Mouse (Mus musculus) hindbrain, embryonic 10.5 days (tissue): ENCODE data around the gene Btrc. TPM values are rescaled to one million over a fixed set of nuclear protein-coding genes. Genes with fewer than 3 reads are reported as not detected.
"Not testable (repeated sequence)": the region's sequence is repeated elsewhere in the genome, so short reads cannot be mapped to it uniquely, and the experiment has no call there.

Experiments used
- DNase-seq: peaks from one replicate; pipeline ENCODE4 v3.0.0-alpha.2; 2017; ENCODE audit warnings: low spot score
- H3K27ac ChIP-seq: fragments of 300-500 bp; sonication (generic); 2 replicates; pipeline ENCODE4 v1.5.1; 2016; ENCODE audit warnings: mild to moderate bottlenecking, moderate library complexity
- H3K27me3 ChIP-seq: fragments of 300-500 bp; sonication (generic); 2 replicates; pipeline ENCODE4 v1.6.1; 2016; ENCODE audit warnings: mild to moderate bottlenecking; ENCODE audit not compliant: poor library complexity, insufficient read depth, severe bottlenecking
- H3K36me3 ChIP-seq: fragments of 300-500 bp; sonication (generic); 2 replicates; pipeline ENCODE4 v1.6.1; 2016; ENCODE audit warnings: mild to moderate bottlenecking, moderate library complexity
- H3K4me1 ChIP-seq: fragments of 300-500 bp; sonication (generic); replicated peaks from 2 replicates; pipeline ENCODE4 v1.6.1; 2016; ENCODE audit warnings: mild to moderate bottlenecking
- H3K4me3 ChIP-seq: fragments of 300-500 bp; sonication (generic); 2 replicates; pipeline ENCODE4 v1.5.1; 2016; ENCODE audit warnings: mild to moderate bottlenecking, moderate library complexity
- H3K9me3 ChIP-seq: fragments of 300-500 bp; sonication (generic); 2 replicates; pipeline ENCODE4 v1.6.1; 2016; ENCODE audit warnings: mild to moderate bottlenecking, moderate library complexity
- WGBS: fragments of 180-500 bp; shearing (Covaris S2); methylation state at CpG from one replicate; pipeline ENCODE4 v1.1.7; 2016; 5-methylcytosine and 5-hydroxymethylcytosine counted together
- polyA plus RNA-seq: library from polyadenylated mRNA; unstranded; fragments of >200 nt; fragmentation: Nextera tagmentation; extraction: Ambion mirVana; gene quantifications from 2 replicates; pipeline ENCODE4 v1.2.1, GENCODE M21; 2016

The Btrc gene
- polyA plus RNA-seq, 1 experiment from 2014 or later, result 48.1 TPM

DNA sequence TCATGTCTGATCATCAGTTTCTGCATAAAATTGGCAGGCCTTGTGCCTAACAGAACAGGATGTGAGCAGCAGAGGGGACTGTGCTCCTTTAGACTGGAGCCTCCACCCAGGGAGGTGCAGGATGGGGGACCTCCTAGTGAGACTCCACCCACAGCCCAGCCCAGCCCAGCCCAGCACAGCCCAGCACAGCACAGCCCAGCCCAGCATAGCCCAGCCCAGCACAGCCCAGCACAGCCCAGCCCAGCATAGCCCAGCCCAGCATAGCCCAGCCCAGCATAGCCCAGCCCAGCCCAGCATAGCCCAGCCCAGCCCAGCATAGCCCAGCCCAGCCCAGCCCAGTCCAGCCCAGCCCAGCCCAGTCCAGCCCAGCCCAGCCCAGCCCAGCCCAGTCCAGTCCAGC is 184.7 kb downstream of the Btrc start:
- Histone ChIP-seq H3K27me3 (peaks cover 75% of the 10 kb centered on the region), H3K36me3 (peaks cover 14% of the 10 kb centered on the region), H3K4me3 (0 out of 2 replicates have a peak overlapping the region, but pooled peaks have one; percentile 11), H3K4me1 (peaks cover 32% of the 10 kb centered on the region)
- H3K27ac ChIP-seq, H3K9me3 ChIP-seq, DNase-seq: not testable (repeated sequence)

DNA sequence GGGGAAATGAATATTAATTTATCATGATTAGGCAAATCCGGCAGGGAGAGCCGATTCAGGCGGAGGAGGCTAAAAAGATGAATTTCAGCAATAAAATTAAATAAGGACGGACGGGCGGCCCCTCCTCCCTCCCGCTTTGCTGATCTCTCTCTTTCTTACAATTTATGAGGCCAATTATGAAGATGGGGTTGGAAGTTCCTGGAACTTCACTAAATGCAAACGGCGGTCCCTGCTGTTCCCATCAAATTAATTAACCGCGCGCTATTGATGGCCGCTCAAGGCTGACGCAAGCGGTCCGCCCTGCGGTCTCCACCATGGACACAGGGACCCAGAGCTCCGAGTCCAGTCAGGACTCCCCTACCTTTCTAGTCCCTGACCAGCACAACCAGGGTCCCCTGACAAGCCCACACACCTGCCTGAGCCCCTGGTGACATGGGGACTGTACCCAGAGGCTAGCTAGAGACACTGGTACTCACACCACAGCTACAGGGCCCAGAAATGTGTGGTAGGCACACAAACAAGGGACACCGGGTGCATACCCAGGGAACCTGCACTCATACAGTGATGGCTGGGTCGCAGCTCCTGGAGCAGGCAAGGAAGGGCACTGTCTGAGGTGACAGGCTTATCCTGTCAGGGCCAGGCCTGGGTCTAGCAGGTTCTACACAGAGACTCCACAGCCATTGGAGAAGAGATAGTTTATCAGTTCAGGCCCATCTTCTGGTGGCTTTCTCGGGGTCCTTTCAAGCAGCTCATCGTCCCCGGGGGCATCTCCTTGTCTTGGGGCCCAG is 185.8 kb downstream of the Btrc start:
- H3K4me1 ChIP-seq, result peaks cover 24% of the 10 kb centered on the region
- no peak overlapping the region for H3K4me3 ChIP-seq
- H3K9me3 ChIP-seq, result no peaks in the 10 kb centered on the region
- peaks cover 25% of the 10 kb centered on the region for H3K36me3 ChIP-seq
- no peak overlapping the region for H3K27ac ChIP-seq
- no peak for DNase-seq
- 80% methylated on average over 23 of the region's 23 CpGs for WGBS
- peaks cover 63% of the 10 kb centered on the region for H3K27me3 ChIP-seq

GRCm38 (mm10) chr19:45549948-45550347 is 186.4 kb downstream of the Btrc start:
- Histone ChIP-seq H3K27ac (no peak overlapping the region), H3K4me1 (peaks cover 18% of the 10 kb centered on the region), H3K9me3 (no peaks in the 10 kb centered on the region), H3K27me3 (peaks cover 57% of the 10 kb centered on the region), H3K4me3 (no peak overlapping the region), H3K36me3 (peaks cover 31% of the 10 kb centered on the region)
- no peak for DNase-seq
- 82% methylated on average over 4 of the region's 4 CpGs for WGBS

DNA sequence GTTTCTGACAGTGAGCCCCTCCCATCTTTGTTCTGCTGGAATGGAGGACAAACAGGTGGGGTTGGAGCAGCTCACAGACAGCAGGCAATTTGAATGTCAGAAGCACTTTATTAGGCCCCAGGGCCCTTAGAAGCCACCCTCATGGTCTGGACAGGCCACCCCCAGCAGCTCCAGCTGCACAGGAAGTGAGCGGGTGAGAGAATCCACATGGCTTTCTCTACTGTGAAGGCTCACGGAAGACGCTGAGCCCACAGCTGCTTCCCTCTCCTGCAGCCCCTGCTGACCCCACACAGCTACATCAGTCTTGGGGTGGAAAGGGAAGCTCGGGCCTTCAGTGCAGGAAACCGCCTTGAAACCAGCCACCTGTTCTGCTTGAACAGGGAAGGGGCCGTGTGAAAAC is 188.7 kb downstream of the Btrc start:
- DNase-seq, result no peak
- Histone ChIP-seq H3K27ac (no peak overlapping the region), H3K4me1 (peaks cover 13% of the 10 kb centered on the region), H3K4me3 (no peak overlapping the region), H3K27me3 (peaks cover 35% of the 10 kb centered on the region), H3K9me3 (no peaks in the 10 kb centered on the region), H3K36me3 (peaks cover 54% of the 10 kb centered on the region)
- WGBS, result 85% methylated on average over 6 of the region's 6 CpGs

- H3K36me3 ChIP-seq, result peaks cover 62% of the 10 kb centered on the region
- no peak overlapping the region for H3K4me3 ChIP-seq
- H3K27ac ChIP-seq, result no peak overlapping the region
- peaks cover 15% of the 10 kb centered on the region for H3K27me3 ChIP-seq
- H3K4me1 ChIP-seq, result no peaks in the 10 kb centered on the region; the same call in 1 of the 2 replicates
- 92% methylated on average over 11 of the region's 11 CpGs for WGBS
- DNase-seq, result no peak
- H3K9me3 ChIP-seq, result no peaks in the 10 kb centered on the region
Measured at GRCm38 (mm10) chr19:45554136-45554535, 190.6 kb downstream of the Btrc start.

DNA sequence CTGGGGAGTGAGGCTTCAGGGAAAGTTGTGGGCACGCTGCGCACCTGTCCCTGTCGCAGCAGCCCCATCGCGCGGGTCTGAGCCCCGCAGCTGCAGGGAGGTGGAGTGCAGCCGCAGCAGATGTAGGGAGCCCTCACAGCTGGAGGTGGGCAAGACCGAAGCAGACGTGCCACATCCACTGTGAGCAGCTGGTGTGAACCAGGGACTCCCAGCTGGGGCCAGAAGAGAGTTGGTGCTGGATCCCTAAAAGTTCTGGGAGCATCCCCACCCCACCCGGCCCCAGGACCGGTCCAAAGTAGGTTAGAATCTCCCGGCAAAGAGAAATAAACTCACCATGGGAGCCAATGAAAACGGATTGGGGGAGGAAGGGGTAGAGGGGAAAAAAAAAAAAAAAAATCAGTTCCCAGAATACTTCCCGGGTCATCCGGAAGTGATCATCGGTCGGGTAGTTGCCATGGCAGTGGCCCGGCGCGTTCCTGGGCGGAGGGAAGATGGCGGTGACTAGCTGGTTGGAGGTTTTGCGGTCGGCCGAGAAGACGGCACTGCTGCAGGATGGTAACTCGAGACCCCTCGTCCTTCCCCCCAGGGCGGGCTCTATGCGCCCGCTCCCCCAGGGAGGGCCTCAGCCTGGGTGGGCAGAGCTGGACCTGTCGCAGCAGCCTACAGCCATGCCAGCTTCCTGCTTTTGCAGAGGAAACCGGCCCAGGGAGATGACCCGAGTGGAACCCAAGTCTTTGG is 196.8 kb downstream of the Btrc start, which contains the start of the genes Poll and Gm17018:
Gene Poll, minus strand, starts transcription at position 379 of the 738 bp plus-strand sequence.
Gene Gm17018, plus strand, starts transcription at position 463 of the 738 bp plus-strand sequence.
- H3K4me1 ChIP-seq, result peaks cover 25% of the 10 kb centered on the region
- H3K27me3 ChIP-seq, result peaks cover 23% of the 10 kb centered on the region
- peak; percentile 88 for DNase-seq
- H3K4me3 ChIP-seq, result peak within 1 kb of the TSS; percentile 79
- H3K36me3 ChIP-seq, result peaks cover 30% of the 10 kb centered on the region
- peak within 1 kb of the TSS; percentile 94 for H3K27ac ChIP-seq
- H3K9me3 ChIP-seq, result no peaks in the 10 kb centered on the region
- WGBS, result under 1% methylated on average over 35 of the region's 35 CpGs

DNA sequence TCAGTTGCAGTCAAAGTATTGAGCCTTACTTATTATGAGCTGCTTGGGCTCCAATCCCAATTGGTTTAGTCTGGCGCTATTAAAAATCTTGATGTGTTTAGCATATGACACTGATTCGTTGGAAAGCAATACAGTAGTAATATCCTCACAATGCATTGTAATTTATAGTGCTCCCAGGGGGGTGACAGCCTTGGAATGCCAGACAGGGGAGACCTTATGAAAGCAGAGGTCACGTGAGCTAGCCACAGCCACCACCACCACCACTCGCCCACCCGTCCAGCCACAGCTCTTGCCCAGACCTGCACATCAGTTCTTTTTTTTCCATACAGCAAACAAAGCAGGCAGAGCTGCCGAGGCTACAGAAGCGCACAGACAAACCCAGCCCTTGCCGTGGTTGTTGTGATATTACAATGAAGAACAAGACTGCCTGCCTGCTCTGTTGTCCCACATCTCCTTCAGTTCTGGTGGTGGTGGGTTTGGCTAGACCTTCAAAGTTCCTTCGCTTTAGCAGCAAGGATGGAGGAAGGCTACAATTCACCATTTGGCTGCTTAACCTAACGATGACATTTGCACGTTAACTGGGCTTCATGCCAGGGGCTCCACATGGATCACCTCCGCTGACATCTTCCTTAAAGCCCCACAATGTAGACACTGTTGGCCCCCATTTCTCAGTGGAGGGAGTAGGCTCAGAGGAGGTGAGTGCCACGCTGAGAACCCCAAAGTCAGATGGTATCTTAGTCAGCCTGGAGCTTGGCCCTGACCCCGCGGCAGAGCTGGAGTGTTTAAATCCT is 202.6 kb downstream of the Btrc start:
- Histone ChIP-seq H3K9me3 (no peaks in the 10 kb centered on the region), H3K27ac (no peak overlapping the region; the same call in 1 of the 2 replicates), H3K4me3 (no peak overlapping the region), H3K4me1 (peaks cover 28% of the 10 kb centered on the region), H3K27me3 (peaks cover 73% of the 10 kb centered on the region), H3K36me3 (peaks cover 13% of the 10 kb centered on the region; the same call in 1 of the 2 replicates)
- WGBS, result 65% methylated on average over 15 of the region's 15 CpGs
- no peak for DNase-seq

GRCm38 (mm10) chr19:45567367-45567766 is 203.8 kb downstream of the Btrc start:
- Histone ChIP-seq H3K4me3 (no peak overlapping the region), H3K4me1 (peaks cover 28% of the 10 kb centered on the region), H3K9me3 (no peaks in the 10 kb centered on the region), H3K27me3 (peaks cover 86% of the 10 kb centered on the region), H3K36me3 (peaks cover 21% of the 10 kb centered on the region), H3K27ac (no peak overlapping the region)
- no peak for DNase-seq
- WGBS, result 29% methylated on average over 14 of the region's 14 CpGs

DNA sequence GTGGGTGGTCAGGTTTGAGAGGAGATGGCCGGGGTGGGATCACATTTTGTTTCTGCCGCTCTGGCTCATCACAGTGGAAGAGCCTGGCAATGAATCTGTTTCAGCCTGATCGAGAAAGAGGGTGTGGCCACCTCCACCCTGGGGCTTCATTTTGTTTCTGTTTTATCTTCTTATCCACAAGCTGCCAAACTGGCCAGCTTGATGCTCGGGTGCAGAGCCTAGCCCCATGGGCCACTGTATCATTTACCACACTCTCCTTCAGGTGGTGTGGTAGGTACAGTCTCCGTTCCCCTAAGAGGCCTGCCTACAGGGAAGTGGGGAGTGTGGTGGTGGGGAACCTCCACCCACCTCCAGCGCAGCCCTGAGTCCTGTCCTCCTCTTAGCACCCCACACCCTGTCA is 209.5 kb downstream of the Btrc start:
- WGBS, result 83% methylated on average over 6 of the region's 6 CpGs
- no peak overlapping the region for H3K27ac ChIP-seq
- no peak for DNase-seq
- H3K36me3 ChIP-seq, result peaks cover 52% of the 10 kb centered on the region
- no peak overlapping the region for H3K4me3 ChIP-seq
- peaks cover 38% of the 10 kb centered on the region for H3K4me1 ChIP-seq
- H3K27me3 ChIP-seq, result peaks cover 96% of the 10 kb centered on the region
- no peaks in the 10 kb centered on the region for H3K9me3 ChIP-seq

DNA sequence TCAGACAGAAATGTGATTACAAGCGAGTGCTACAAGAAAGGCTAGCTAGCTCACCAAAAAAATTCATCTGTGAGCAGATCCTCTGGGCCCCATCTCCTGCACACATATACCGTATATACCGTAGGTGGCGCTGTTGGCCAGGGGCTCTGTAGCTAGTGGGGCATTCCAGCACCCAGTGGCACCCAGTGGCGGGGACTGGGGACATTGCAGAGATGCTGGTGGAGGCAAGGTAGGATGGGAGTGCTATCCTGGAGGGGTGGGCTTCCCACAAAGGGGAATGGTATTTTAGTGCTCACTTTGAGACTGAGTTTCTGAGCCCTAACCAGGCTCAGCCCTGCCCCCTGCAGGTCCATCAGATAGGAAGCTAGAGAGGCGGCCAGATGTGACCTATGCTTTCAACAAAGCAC is 210.3 kb downstream of the Btrc start:
- Histone ChIP-seq H3K4me1 (peaks cover 38% of the 10 kb centered on the region), H3K4me3 (no peak overlapping the region), H3K9me3 (no peaks in the 10 kb centered on the region), H3K27me3 (peaks cover 96% of the 10 kb centered on the region), H3K27ac (no peak overlapping the region), H3K36me3 (peaks cover 57% of the 10 kb centered on the region)
- WGBS, result 18% methylated on average over 6 of the region's 6 CpGs
- peak; percentile 61 for DNase-seq

DNA sequence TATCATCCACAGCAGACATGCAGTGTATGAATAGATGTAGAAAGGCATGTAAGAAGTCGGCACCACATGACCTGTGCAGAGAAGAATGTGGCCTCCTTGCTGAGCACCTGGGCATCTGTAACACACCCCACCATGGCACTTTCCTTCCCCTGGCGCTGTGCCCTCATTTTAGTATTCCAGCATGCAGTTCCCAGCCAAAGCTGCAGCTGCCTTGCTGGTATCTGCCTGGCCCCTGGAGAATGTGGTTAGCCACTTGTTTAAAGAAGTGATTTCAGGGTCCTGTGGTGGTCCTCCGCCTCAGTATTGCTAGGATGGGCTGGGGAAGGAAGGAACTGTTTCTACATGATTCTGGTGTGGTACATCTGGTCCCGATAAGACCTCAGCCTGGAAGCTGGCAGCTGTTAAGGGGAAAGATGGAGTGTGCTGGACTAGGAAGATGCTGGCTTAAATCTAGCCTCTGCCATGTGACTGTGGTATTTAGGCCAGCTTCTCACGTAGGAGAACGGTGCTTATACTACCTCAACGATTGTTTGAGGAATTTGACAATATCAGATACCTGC is 210.9 kb downstream of the Btrc start:
- 82% methylated on average over 7 of the region's 7 CpGs for WGBS
- no peak for DNase-seq
- Histone ChIP-seq H3K27me3 (peaks cover 96% of the 10 kb centered on the region), H3K36me3 (peaks cover 62% of the 10 kb centered on the region), H3K4me1 (peaks cover 44% of the 10 kb centered on the region), H3K9me3 (no peaks in the 10 kb centered on the region), H3K27ac (no peak overlapping the region), H3K4me3 (no peak overlapping the region)

DNA sequence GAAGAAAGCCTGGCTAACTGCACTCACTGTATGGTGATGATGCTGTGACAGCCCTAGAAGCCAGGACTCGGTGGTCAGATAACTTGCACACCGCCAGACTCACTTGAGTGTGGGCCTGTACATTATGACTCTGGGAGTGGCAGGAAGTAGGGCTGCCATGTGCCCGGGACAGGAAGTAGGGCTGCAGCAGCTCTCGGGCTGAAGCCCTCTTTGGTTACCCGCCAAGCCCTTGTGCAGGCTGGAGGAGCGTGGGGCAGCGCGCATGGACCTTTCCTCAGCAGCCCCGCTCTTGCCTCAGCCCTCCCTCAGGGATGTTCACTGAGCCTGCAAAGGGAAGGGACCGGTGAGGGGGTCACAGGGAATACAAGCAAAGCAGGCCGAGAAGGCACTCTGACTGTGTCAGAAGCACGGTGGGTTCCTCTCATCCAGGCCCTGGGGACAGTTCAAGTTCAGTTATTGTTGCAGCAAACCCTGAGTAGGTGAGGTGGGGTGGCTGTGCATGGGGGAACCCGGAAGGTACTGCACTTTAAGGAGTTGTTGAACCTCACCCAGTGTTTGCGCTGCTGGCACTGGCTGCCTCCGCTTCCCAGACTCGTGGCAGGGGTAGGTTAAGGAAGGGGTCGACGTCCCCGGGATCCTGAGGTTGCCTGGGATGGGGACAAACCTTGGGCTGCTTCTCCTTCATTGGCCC is 211.6 kb downstream of the Btrc start:
- Histone ChIP-seq H3K4me3 (no peak overlapping the region), H3K9me3 (no peaks in the 10 kb centered on the region), H3K4me1 (peaks cover 50% of the 10 kb centered on the region), H3K27me3 (peaks cover 96% of the 10 kb centered on the region), H3K27ac (peak overlapping the region; percentile 6; the same call in 1 of the 2 replicates), H3K36me3 (peaks cover 66% of the 10 kb centered on the region)
- no peak for DNase-seq
- 55% methylated on average over 19 of the region's 19 CpGs for WGBS
